12 mouse cellular contexts compared by ENCODE assay signal in the genomic region with DNA sequence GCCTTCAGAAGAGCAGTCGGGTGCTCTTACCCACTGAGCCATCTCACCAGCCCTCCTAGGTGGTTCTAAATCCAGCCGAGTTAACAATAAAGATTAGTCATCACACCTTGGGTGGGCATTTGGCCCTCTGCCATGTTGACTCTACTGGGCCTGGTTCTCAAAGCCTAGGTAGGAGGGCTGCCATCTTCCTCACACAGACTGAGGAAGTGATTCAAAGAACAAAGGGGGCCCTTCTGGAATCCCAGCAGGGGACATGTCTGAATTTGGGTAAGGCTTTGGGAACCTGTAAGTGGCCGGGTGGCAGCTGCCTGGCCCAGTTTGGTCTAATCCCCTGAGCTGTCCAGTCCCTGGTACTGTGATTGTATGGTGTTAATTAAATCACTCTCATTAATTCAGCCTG. TPM values are rescaled to one million over a fixed set of nuclear protein-coding genes. Genes with fewer than 3 reads are reported as not detected.
DNase-seq lines count a peak whose midpoint lies in the region; ATAC-seq and TF ChIP-seq lines count a peak whose summit lies in the region.
"Had no signal": no experiment of that assay in that cellular context is flagged by ENCODE, and none has a peak within 500 bp of the region (broad histone marks: within the 10 kb centered on the region; RNA-seq: fewer than 3 reads in every experiment).

No protein-coding gene starts in this region.

- DNase-seq in hindbrain, embryonic 10.5 days (ENCODE audit: low spot score), result no peak
- no peak for DNase-seq in hindbrain, postnatal 0 days (ENCODE audit: low spot score)
- peak; percentile 52 for DNase-seq in testis, postnatal 10 days (ENCODE audit: low spot score)
- no peak for DNase-seq in testis, postnatal 14 days (ENCODE audit: low spot score)
- DNase-seq in hindbrain, embryonic 14.5 days (ENCODE audit: low spot score), result no peak
- DNase-seq in cerebellum, postnatal 4 days (ENCODE audit: low spot score in 2 of 2), result no peak
- no peak for DNase-seq in thymus, postnatal 25 days
- DNase-seq: cerebellum, adult 8-10 months; spleen, adult 18-20 months had no signal

- no peaks in the 10 kb centered on the region for H3K9me3 ChIP-seq in hindbrain, embryonic 10.5 days
- H3K9me3 ChIP-seq in hindbrain, postnatal 0 days (ENCODE audit: low read length), result no peaks in the 10 kb centered on the region
- no peaks in the 10 kb centered on the region for H3K9me3 ChIP-seq in hindbrain, embryonic 14.5 days (ENCODE audit: control insufficient read depth, low read length)
- no peaks in the 10 kb centered on the region for H3K9me3 ChIP-seq in stomach, embryonic 16.5 days (replicated peaks; ENCODE audit: control insufficient read depth, low read length)
- H3K9me3 ChIP-seq: heart, embryonic 12.5 days had no signal

- H3K4me3 ChIP-seq in hindbrain, embryonic 10.5 days, result no peak overlapping the region
- H3K4me3 ChIP-seq in hindbrain, postnatal 0 days (ENCODE audit: low read length), result no peak overlapping the region
- no peak overlapping the region for H3K4me3 ChIP-seq in hindbrain, embryonic 14.5 days (replicated peaks; ENCODE audit: low read length)
- H3K4me3 ChIP-seq in stomach, embryonic 16.5 days (replicated peaks; ENCODE audit: low read length), result no peak overlapping the region
- H3K4me3 ChIP-seq: heart, embryonic 12.5 days had no signal

- no peak overlapping the region for H3K9ac ChIP-seq in hindbrain, postnatal 0 days (replicated peaks; ENCODE audit: low read length)
- no peak overlapping the region for H3K9ac ChIP-seq in hindbrain, embryonic 14.5 days
- no peak overlapping the region for H3K9ac ChIP-seq in stomach, embryonic 16.5 days (ENCODE audit: low read length)
- H3K9ac ChIP-seq: heart, embryonic 12.5 days; liver, embryonic 14.5 days had no signal

- H3K4me1 ChIP-seq in hindbrain, embryonic 10.5 days (replicated peaks), result peaks cover 45% of the 10 kb centered on the region
- H3K4me1 ChIP-seq in hindbrain, postnatal 0 days (ENCODE audit: insufficient read depth, low read length), result no peaks in the 10 kb centered on the region; the same call in 1 of the 2 replicates
- peaks cover 20% of the 10 kb centered on the region for H3K4me1 ChIP-seq in hindbrain, embryonic 14.5 days (replicated peaks; ENCODE audit: control insufficient read depth, insufficient read depth, low read length)
- H3K4me1 ChIP-seq in stomach, embryonic 16.5 days (ENCODE audit: control insufficient read depth, insufficient read depth, low read length), result peaks cover 17% of the 10 kb centered on the region

- H3K36me3 ChIP-seq in hindbrain, embryonic 10.5 days, result no peaks in the 10 kb centered on the region
- no peaks in the 10 kb centered on the region for H3K36me3 ChIP-seq in hindbrain, postnatal 0 days (ENCODE audit: insufficient read depth, low read length)
- no peaks in the 10 kb centered on the region for H3K36me3 ChIP-seq in hindbrain, embryonic 14.5 days (replicated peaks; ENCODE audit: control insufficient read depth, insufficient read depth)
- H3K36me3 ChIP-seq in stomach, embryonic 16.5 days (ENCODE audit: control insufficient read depth, insufficient read depth, low read length), result no peaks in the 10 kb centered on the region
- H3K36me3 ChIP-seq: heart, embryonic 12.5 days had no signal

- WGBS in hindbrain, embryonic 10.5 days, result 49% methylated on average over 3 of the region's 3 CpGs
- WGBS in hindbrain, postnatal 0 days, result 26% methylated on average over 3 of the region's 3 CpGs
- WGBS in hindbrain, embryonic 14.5 days, result 20% methylated on average over 3 of the region's 3 CpGs
- WGBS in stomach, embryonic 16.5 days, result 49% methylated on average over 3 of the region's 3 CpGs

- no peak for ATAC-seq in hindbrain, postnatal 0 days
- ATAC-seq in hindbrain, embryonic 14.5 days (ENCODE audit: low FRiP score), result no peak
- ATAC-seq in stomach, embryonic 16.5 days (ENCODE audit: insufficient read depth, low FRiP score), result no peak

- H3K27me3 ChIP-seq in hindbrain, embryonic 10.5 days (ENCODE audit: insufficient read depth, poor library complexity, severe bottlenecking), result peaks cover 13% of the 10 kb centered on the region; the same call in 1 of the 2 replicates
- no peaks in the 10 kb centered on the region for H3K27me3 ChIP-seq in hindbrain, postnatal 0 days (ENCODE audit: insufficient read depth, low read length)
- H3K27me3 ChIP-seq in hindbrain, embryonic 14.5 days (ENCODE audit: control insufficient read depth, insufficient read depth, low read length), result no peaks in the 10 kb centered on the region
- H3K27me3 ChIP-seq in stomach, embryonic 16.5 days (ENCODE audit: control insufficient read depth, insufficient read depth, low read length), result no peaks in the 10 kb centered on the region
- H3K27me3 ChIP-seq: heart, embryonic 12.5 days had no signal

- H3K4me2 ChIP-seq in hindbrain, postnatal 0 days (ENCODE audit: low read depth, low read length), result no peak overlapping the region
- H3K4me2 ChIP-seq in hindbrain, embryonic 14.5 days (replicated peaks), result no peak overlapping the region
- H3K4me2 ChIP-seq in stomach, embryonic 16.5 days (ENCODE audit: low read depth, low read length), result no peak overlapping the region
- H3K4me2 ChIP-seq: heart, embryonic 12.5 days had no signal

- H3K27ac ChIP-seq in hindbrain, embryonic 10.5 days, result peak overlapping the region; percentile 66
- no peak overlapping the region for H3K27ac ChIP-seq in hindbrain, postnatal 0 days
- peak overlapping the region; percentile 93; the same call in 1 of the 2 replicates for H3K27ac ChIP-seq in hindbrain, embryonic 14.5 days
- peak overlapping the region; percentile 96; the same call in 1 of the 2 replicates for H3K27ac ChIP-seq in stomach, embryonic 16.5 days (ENCODE audit: low read length)
- H3K27ac ChIP-seq: liver, embryonic 14.5 days had no signal

- no peak for TF ChIP-seq CTCF in hindbrain, postnatal 0 days (IDR thresholded peaks at IDR 0.05; ENCODE audit: low read depth)

RNA-seq across cellular contexts. Expression of a gene that starts 3.2 kb away (rescaled TPM):
- polyA plus RNA-seq in hindbrain, embryonic 10.5 days (2016; fragmentation: Nextera tagmentation; extraction: Ambion mirVana), result 11.2 and 18.6 TPM in 2 replicates
- total RNA-seq in hindbrain, postnatal 0 days (2014; rRNA removed), result 179 and 206 TPM in 2 replicates
- 29.3 and 33.3 TPM in 2 replicates for polyA plus RNA-seq in hindbrain, postnatal 0 days (2015; fragmentation: Nextera tagmentation; extraction: Ambion mirVana)
- polyA plus RNA-seq in hindbrain, embryonic 14.5 days (2014; fragmentation: Nextera tagmentation; extraction: Ambion mirVana), result 80.5 and 82.4 TPM in 2 replicates
- 8.5 and 9.3 TPM in 2 replicates for polyA plus RNA-seq in stomach, embryonic 16.5 days (2015; fragmentation: Nextera tagmentation; extraction: Ambion mirVana)

RNA-seq across cellular contexts. Expression of a gene that starts 39.5 kb away (rescaled TPM):
- 18.7 and 23.4 TPM in 2 replicates for polyA plus RNA-seq in hindbrain, embryonic 10.5 days (2016; fragmentation: Nextera tagmentation; extraction: Ambion mirVana)
- 66.4 and 75.8 TPM in 2 replicates for total RNA-seq in hindbrain, postnatal 0 days (2014; rRNA removed)
- 65.4 and 70.8 TPM in 2 replicates for polyA plus RNA-seq in hindbrain, postnatal 0 days (2015; fragmentation: Nextera tagmentation; extraction: Ambion mirVana)
- polyA plus RNA-seq in hindbrain, embryonic 14.5 days (2014; fragmentation: Nextera tagmentation; extraction: Ambion mirVana), result 45.3 and 50.7 TPM in 2 replicates
- polyA plus RNA-seq in stomach, embryonic 16.5 days (2015; fragmentation: Nextera tagmentation; extraction: Ambion mirVana), result 53.1 and 59.9 TPM in 2 replicates
